Mouse (Mus musculus): Measurements from ENCODE around the gene Spata31d1a.

GRCm38 (mm10) chr13:59703514-59703913, 6.6 kb downstream of the Spata31d1a start:
- TF ChIP-seq EP300 (IDR thresholded peaks at IDR 0.05; ENCODE audit: low read depth) (no peak), CTCF (IDR thresholded peaks at IDR 0.05; ENCODE audit: low read depth) (no peak)
